In the genomic region with DNA sequence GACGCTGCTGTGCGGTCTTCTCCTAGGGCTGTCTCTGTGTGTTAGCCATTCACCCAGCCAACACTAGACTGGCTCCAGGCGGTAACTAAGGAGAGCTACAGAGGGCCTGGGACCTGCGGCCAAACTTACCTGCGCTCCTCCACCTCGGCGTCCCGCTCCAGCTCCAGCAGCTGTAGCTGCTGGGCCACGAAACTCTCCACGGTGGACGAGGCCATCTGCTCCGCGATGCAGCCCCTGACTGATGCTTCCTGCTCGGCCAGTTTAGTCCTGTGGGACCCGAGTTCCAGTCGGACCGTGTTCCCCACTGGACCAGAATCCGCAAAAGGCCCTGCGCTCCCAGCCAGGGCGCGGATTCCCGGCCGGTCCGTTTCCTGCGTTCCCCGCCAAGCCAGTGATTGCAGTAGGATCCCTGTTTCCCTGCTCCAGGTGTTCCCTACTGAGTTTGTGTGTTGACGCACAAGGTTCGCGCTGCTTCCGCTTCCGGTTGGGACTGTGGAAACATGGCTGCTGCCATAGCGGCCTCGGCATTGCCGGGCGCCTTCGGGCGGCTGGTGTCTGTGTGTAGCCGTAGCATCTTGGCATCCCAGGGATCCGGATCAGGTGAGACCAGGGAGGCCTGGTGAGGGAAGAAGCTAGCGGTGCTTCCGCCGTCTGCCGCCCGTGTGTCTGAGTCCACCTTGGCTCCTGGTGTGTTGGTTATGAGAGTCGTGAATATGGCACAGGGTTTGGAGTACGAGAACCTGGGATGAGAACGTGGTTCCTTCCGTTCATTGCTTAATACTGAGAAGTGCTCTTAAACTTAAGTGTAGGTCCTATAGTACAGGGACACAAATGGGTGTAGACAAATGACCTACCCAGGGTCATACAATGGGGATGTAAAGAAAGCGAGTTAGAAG, we compare ENCODE assay signal across 7 mouse cellular contexts. TPM values are rescaled to one million over a fixed set of nuclear protein-coding genes. Genes with fewer than 3 reads are reported as not detected.
DNase-seq lines count a peak whose midpoint lies in the region; ATAC-seq lines count a peak whose summit lies in the region.

A gene (plus strand): TSS at position 330 of the 896 bp plus-strand sequence.
A gene (minus strand): TSS at position 446 of the 896 bp plus-strand sequence.

- DNase-seq in adrenal gland, postnatal 14 days = peak; percentile 95
- peak; percentile 94 for DNase-seq in embryonic facial prominence, embryonic 11.5 days (ENCODE audit: low spot score)
- DNase-seq in kidney, adult 11 months = peak; percentile 90
- DNase-seq in limb, embryonic 10.5 days (ENCODE audit: low spot score) = peak; percentile 96
- DNase-seq in spleen, adult 12 weeks (ENCODE audit: low spot score) = peak; percentile 73

- peak within 1 kb of the TSS; percentile 81 for H3K9ac ChIP-seq in embryonic facial prominence, embryonic 11.5 days (replicated peaks; ENCODE audit: low read length)
- peak within 1 kb of the TSS; percentile 81 for H3K9ac ChIP-seq in midbrain, embryonic 13.5 days (replicated peaks)

- H3K27me3 ChIP-seq in embryonic facial prominence, embryonic 11.5 days (ENCODE audit: control insufficient read depth, insufficient read depth, low read length) = no peaks in the 10 kb centered on the region
- no peaks in the 10 kb centered on the region for H3K27me3 ChIP-seq in limb, embryonic 10.5 days (ENCODE audit: low read depth, poor library complexity, severe bottlenecking)
- H3K27me3 ChIP-seq in midbrain, embryonic 13.5 days = no peaks in the 10 kb centered on the region

- peak; percentile 87 for ATAC-seq in embryonic facial prominence, embryonic 11.5 days (replicated peaks; ENCODE audit: insufficient number of reproducible peaks, low FRiP score, low TSS enrichment, low read depth)
- ATAC-seq in granulocyte monocyte progenitor cell, adult 5-6 weeks (replicated peaks; ENCODE audit: poor library complexity, severe bottlenecking) = peak; percentile 88
- ATAC-seq in midbrain, embryonic 13.5 days = peak; percentile 95

- under 1% methylated on average over 49 of the region's 49 CpGs for WGBS in embryonic facial prominence, embryonic 11.5 days
- 0% methylated on average over 49 of the region's 49 CpGs for WGBS in limb, embryonic 10.5 days
- under 1% methylated on average over 49 of the region's 49 CpGs for WGBS in midbrain, embryonic 13.5 days

- H3K27ac ChIP-seq in embryonic facial prominence, embryonic 11.5 days (replicated peaks; ENCODE audit: low read depth, low read length) = no peak within 1 kb of the TSS
- H3K27ac ChIP-seq in limb, embryonic 10.5 days = peak within 1 kb of the TSS; percentile 90
- peak within 1 kb of the TSS; percentile 66 for H3K27ac ChIP-seq in midbrain, embryonic 13.5 days

- no peaks in the 10 kb centered on the region for H3K9me3 ChIP-seq in embryonic facial prominence, embryonic 11.5 days (replicated peaks; ENCODE audit: control insufficient read depth, low read length)
- H3K9me3 ChIP-seq in limb, embryonic 10.5 days (replicated peaks) = no peaks in the 10 kb centered on the region
- H3K9me3 ChIP-seq in midbrain, embryonic 13.5 days = no peaks in the 10 kb centered on the region

- peaks cover 2% of the 10 kb centered on the region for H3K36me3 ChIP-seq in embryonic facial prominence, embryonic 11.5 days (replicated peaks; ENCODE audit: control insufficient read depth, insufficient read depth, low read depth, low read length)
- peaks cover 65% of the 10 kb centered on the region for H3K36me3 ChIP-seq in limb, embryonic 10.5 days
- peaks cover 51% of the 10 kb centered on the region for H3K36me3 ChIP-seq in midbrain, embryonic 13.5 days

- H3K4me1 ChIP-seq in embryonic facial prominence, embryonic 11.5 days (ENCODE audit: control insufficient read depth, insufficient read depth, low read length) = no peaks in the 10 kb centered on the region
- H3K4me1 ChIP-seq in limb, embryonic 10.5 days = peaks cover 18% of the 10 kb centered on the region
- peaks cover 26% of the 10 kb centered on the region for H3K4me1 ChIP-seq in midbrain, embryonic 13.5 days (replicated peaks)

- peak within 1 kb of the TSS; percentile 81 for H3K4me3 ChIP-seq in embryonic facial prominence, embryonic 11.5 days (ENCODE audit: low read depth, low read length)
- peak within 1 kb of the TSS; percentile 81 for H3K4me3 ChIP-seq in limb, embryonic 10.5 days
- H3K4me3 ChIP-seq in midbrain, embryonic 13.5 days (replicated peaks) = peak within 1 kb of the TSS; percentile 79

- H3K4me2 ChIP-seq in embryonic facial prominence, embryonic 11.5 days (ENCODE audit: low read depth, low read length) = peak within 1 kb of the TSS; percentile 54
- peak within 1 kb of the TSS; percentile 75 for H3K4me2 ChIP-seq in midbrain, embryonic 13.5 days (replicated peaks)

RNA-seq across cellular contexts. Expression of the first gene that starts in this region (rescaled TPM):
- total RNA-seq in adrenal gland, postnatal 14 days (2021) = 82.6 and 91.7 TPM in 2 replicates
- polyA plus RNA-seq in embryonic facial prominence, embryonic 11.5 days (2014; fragmentation: Nextera tagmentation; extraction: Ambion mirVana) = 144 and 145 TPM in 2 replicates
- 72.9 and 97.5 TPM in 2 replicates for total RNA-seq in granulocyte monocyte progenitor cell, adult 5-6 weeks (2014; fragmentation: Nextera tagmentation)
- 91.3 and 123 TPM in 2 replicates for total RNA-seq in granulocyte monocyte progenitor cell, adult 5-6 weeks (2017)
- polyA plus RNA-seq in limb, embryonic 10.5 days (2016; fragmentation: Nextera tagmentation; extraction: Ambion mirVana) = 153 and 161 TPM in 2 replicates
- 111 and 118 TPM in 2 replicates for polyA plus RNA-seq in midbrain, embryonic 13.5 days (2015; fragmentation: Nextera tagmentation; extraction: Ambion mirVana)

RNA-seq across cellular contexts. Expression of the second gene that starts in this region (rescaled TPM):
- total RNA-seq in adrenal gland, postnatal 14 days (2021) = 5.7 and 6.8 TPM in 2 replicates
- polyA plus RNA-seq in embryonic facial prominence, embryonic 11.5 days (2014; fragmentation: Nextera tagmentation; extraction: Ambion mirVana) = 6.0 and 7.6 TPM in 2 replicates
- total RNA-seq in granulocyte monocyte progenitor cell, adult 5-6 weeks (2014; fragmentation: Nextera tagmentation) = 2.9 and 6.4 TPM in 2 replicates
- 4.8 and 6.8 TPM in 2 replicates for total RNA-seq in granulocyte monocyte progenitor cell, adult 5-6 weeks (2017)
- 12.6 and 15.1 TPM in 2 replicates for polyA plus RNA-seq in limb, embryonic 10.5 days (2016; fragmentation: Nextera tagmentation; extraction: Ambion mirVana)
- polyA plus RNA-seq in midbrain, embryonic 13.5 days (2015; fragmentation: Nextera tagmentation; extraction: Ambion mirVana) = 11.6 and 11.9 TPM in 2 replicates
